In genomic region chr14:12822491-12823219, GRCm38 (mm10) we compare ENCODE assay signal across 8 mouse cellular contexts. TPM values are rescaled to one million over a fixed set of nuclear protein-coding genes. Genes with fewer than 3 reads are reported as not detected.
DNase-seq lines count a peak whose midpoint lies in the region; ATAC-seq and TF ChIP-seq lines count a peak whose summit lies in the region.

Gene Cadps (minus strand): TSS chr14:12823079.

- ATAC-seq in embryonic facial prominence, embryonic 11.5 days (replicated peaks; ENCODE audit: insufficient number of reproducible peaks, low FRiP score, low TSS enrichment, low read depth) = peak; percentile 85
- peak; percentile 70 for ATAC-seq in hindbrain, postnatal 0 days
- ATAC-seq in liver, embryonic 14.5 days (ENCODE audit: insufficient read depth) = no peak
- ATAC-seq in stomach, embryonic 14.5 days (ENCODE audit: insufficient number of reproducible peaks, insufficient read depth, low FRiP score, low read depth) = 0 out of 2 replicates have a peak, but pooled peaks have one; percentile 24
- no peak for ATAC-seq in CD4-positive, CD25-positive, alpha-beta regulatory T cell, adult 4 months

- H3K27ac ChIP-seq in embryonic facial prominence, embryonic 11.5 days (replicated peaks; ENCODE audit: low read depth, low read length) = peak within 1 kb of the TSS; percentile 56
- H3K27ac ChIP-seq in hindbrain, postnatal 0 days = peak within 1 kb of the TSS; percentile 97
- no peak within 1 kb of the TSS for H3K27ac ChIP-seq in liver, embryonic 14.5 days
- peak within 1 kb of the TSS; percentile 44; the same call in 1 of the 2 replicates for H3K27ac ChIP-seq in stomach, embryonic 14.5 days (ENCODE audit: low read length)

- peak; percentile 3 for DNase-seq in gastrocnemius, postnatal 14 days
- no peak for DNase-seq in gastrocnemius, adult 8-10 months (ENCODE audit: low spot score in 2 of 2)
- peak; percentile 19 for DNase-seq in adrenal gland, adult 2 months
- DNase-seq in embryonic facial prominence, embryonic 11.5 days (ENCODE audit: low spot score) = peak; percentile 51
- peak; percentile 91 for DNase-seq in hindbrain, postnatal 0 days (ENCODE audit: low spot score)
- DNase-seq in liver, embryonic 14.5 days (ENCODE audit: low read depth in 3 of 3, low spot score in 3 of 3) = no peak

- H3K4me3 ChIP-seq in embryonic facial prominence, embryonic 11.5 days (ENCODE audit: low read depth, low read length) = peak within 1 kb of the TSS; percentile 55
- H3K4me3 ChIP-seq in hindbrain, postnatal 0 days (ENCODE audit: low read length) = peak within 1 kb of the TSS; percentile 86
- peak within 1 kb of the TSS in 1 of 2 experiments; percentile 4; a peak in 1 of 4 replicates for H3K4me3 ChIP-seq in liver, embryonic 14.5 days (ENCODE audit: insufficient read depth in 1 of 2, low read depth in 2 of 2, low read length in 2 of 2)
- H3K4me3 ChIP-seq in stomach, embryonic 14.5 days (ENCODE audit: low read depth, low read length) = peak within 1 kb of the TSS; percentile 49

- H3K4me2 ChIP-seq in embryonic facial prominence, embryonic 11.5 days (ENCODE audit: low read depth, low read length) = peak within 1 kb of the TSS; percentile 99
- H3K4me2 ChIP-seq in hindbrain, postnatal 0 days (ENCODE audit: low read depth, low read length) = peak within 1 kb of the TSS; percentile 70
- H3K4me2 ChIP-seq in liver, embryonic 14.5 days (ENCODE audit: low read depth) = peak within 1 kb of the TSS; percentile 36
- peak within 1 kb of the TSS; percentile 97 for H3K4me2 ChIP-seq in stomach, embryonic 14.5 days (replicated peaks; ENCODE audit: low read depth, low read length)

- WGBS in embryonic facial prominence, embryonic 11.5 days = under 1% methylated on average over 67 of the region's 71 CpGs
- WGBS in hindbrain, postnatal 0 days = 2% methylated on average over 59 of the region's 71 CpGs
- 1% methylated on average over 71 of the region's 71 CpGs for WGBS in liver, embryonic 14.5 days (ENCODE audit: insufficient replicate concordance)
- WGBS in stomach, embryonic 14.5 days = under 1% methylated on average over 66 of the region's 71 CpGs

- no peaks in the 10 kb centered on the region for H3K9me3 ChIP-seq in embryonic facial prominence, embryonic 11.5 days (replicated peaks; ENCODE audit: control insufficient read depth, low read length)
- no peaks in the 10 kb centered on the region for H3K9me3 ChIP-seq in hindbrain, postnatal 0 days (ENCODE audit: low read length)
- H3K9me3 ChIP-seq in liver, embryonic 14.5 days (ENCODE audit: control insufficient read depth, low read length) = no peaks in the 10 kb centered on the region
- no peaks in the 10 kb centered on the region for H3K9me3 ChIP-seq in stomach, embryonic 14.5 days (ENCODE audit: control insufficient read depth, low read depth, low read length)

- H3K9ac ChIP-seq in embryonic facial prominence, embryonic 11.5 days (replicated peaks; ENCODE audit: low read length) = peak within 1 kb of the TSS; percentile 66
- peak within 1 kb of the TSS; percentile 96 for H3K9ac ChIP-seq in hindbrain, postnatal 0 days (replicated peaks; ENCODE audit: low read length)
- no peak within 1 kb of the TSS for H3K9ac ChIP-seq in liver, embryonic 14.5 days (replicated peaks)
- H3K9ac ChIP-seq in stomach, embryonic 14.5 days (replicated peaks; ENCODE audit: low read depth, low read length) = peak within 1 kb of the TSS; percentile 40

- no peaks in the 10 kb centered on the region for H3K4me1 ChIP-seq in embryonic facial prominence, embryonic 11.5 days (ENCODE audit: control insufficient read depth, insufficient read depth, low read length)
- 0 out of 2 replicates have a peak, but pooled peaks cover 5% of the 10 kb centered on the region for H3K4me1 ChIP-seq in hindbrain, postnatal 0 days (ENCODE audit: insufficient read depth, low read length)
- H3K4me1 ChIP-seq in liver, embryonic 14.5 days (replicated peaks; ENCODE audit: control insufficient read depth in 2 of 2, insufficient read depth in 2 of 2, low read length in 1 of 2) = no peaks in the 10 kb centered on the region
- H3K4me1 ChIP-seq in stomach, embryonic 14.5 days (ENCODE audit: control insufficient read depth, insufficient read depth, low read length) = no peaks in the 10 kb centered on the region

- no peaks in the 10 kb centered on the region for H3K36me3 ChIP-seq in embryonic facial prominence, embryonic 11.5 days (replicated peaks; ENCODE audit: control insufficient read depth, insufficient read depth, low read depth, low read length)
- H3K36me3 ChIP-seq in hindbrain, postnatal 0 days (ENCODE audit: insufficient read depth, low read length) = no peaks in the 10 kb centered on the region
- H3K36me3 ChIP-seq in liver, embryonic 14.5 days (replicated peaks; ENCODE audit: control insufficient read depth, insufficient read depth, low read depth) = no peaks in the 10 kb centered on the region
- H3K36me3 ChIP-seq in stomach, embryonic 14.5 days (ENCODE audit: control insufficient read depth, insufficient read depth, low read length) = no peaks in the 10 kb centered on the region

- peaks cover 2% of the 10 kb centered on the region; the same call in 1 of the 2 replicates for H3K27me3 ChIP-seq in embryonic facial prominence, embryonic 11.5 days (ENCODE audit: control insufficient read depth, insufficient read depth, low read length)
- H3K27me3 ChIP-seq in hindbrain, postnatal 0 days (ENCODE audit: insufficient read depth, low read length) = no peaks in the 10 kb centered on the region
- H3K27me3 ChIP-seq in liver, embryonic 14.5 days (ENCODE audit: control insufficient read depth, insufficient read depth, low read length) = peaks cover 25% of the 10 kb centered on the region
- 0 out of 2 replicates have a peak, but pooled peaks cover 2% of the 10 kb centered on the region for H3K27me3 ChIP-seq in stomach, embryonic 14.5 days (ENCODE audit: control insufficient read depth, insufficient read depth, low read length)

- no peak for TF ChIP-seq EP300 in liver, embryonic 14.5 days (IDR thresholded peaks at IDR 0.05; ENCODE audit: low read depth)

- intact Hi-C loops in gastrocnemius, postnatal 14 days (cut with DNase I; ENCODE audit: low total_unique reads) = no loop called here

- TF ChIP-seq CTCF in hindbrain, postnatal 0 days (IDR thresholded peaks at IDR 0.05; ENCODE audit: low read depth) = no peak; the same call in 1 of the 2 replicates
- TF ChIP-seq CTCF in liver, embryonic 14.5 days (IDR thresholded peaks at IDR 0.05; ENCODE audit: low read depth) = no peak

RNA-seq across cellular contexts. Expression of gene Cadps, which starts in this region (rescaled TPM):
- total RNA-seq in gastrocnemius, postnatal 14 days (2021) = under 1 TPM; 0.06 to 0.16 TPM
- total RNA-seq in gastrocnemius, adult 8-10 months (2022) = under 1 TPM in 3 of 4 experiments, not detected in 1; 0.07 to 0.24 (median 0.22) TPM
- total RNA-seq in adrenal gland, adult 2 months (2021) = 10 to 100 TPM in 1 of 2 experiments, 1 to 10 TPM in 1; 8.8 to 10.9 TPM
- 1.3 and 2.1 TPM in 2 replicates for polyA plus RNA-seq in adrenal gland, adult 2 months (2012; rRNA removed)
- polyA plus RNA-seq in embryonic facial prominence, embryonic 11.5 days (2014; fragmentation: Nextera tagmentation; extraction: Ambion mirVana) = 4.8 and 5.3 TPM in 2 replicates
- total RNA-seq in hindbrain, postnatal 0 days (2014; rRNA removed) = 176 and 190 TPM in 2 replicates
- polyA plus RNA-seq in hindbrain, postnatal 0 days (2015; fragmentation: Nextera tagmentation; extraction: Ambion mirVana) = 31.1 and 33.4 TPM in 2 replicates
- polyA plus RNA-seq in liver, embryonic 14.5 days (2012; rRNA removed) = 0.01 and 0.04 TPM in 2 replicates
- polyA plus RNA-seq in liver, embryonic 14.5 days (2014; fragmentation: Nextera tagmentation; extraction: Ambion mirVana) = not detected in 2 replicates
- 4.1 and 4.8 TPM in 2 replicates for polyA plus RNA-seq in stomach, embryonic 14.5 days (2014; fragmentation: Nextera tagmentation; extraction: Ambion mirVana)
- polyA plus RNA-seq in CD4-positive, CD25-positive, alpha-beta regulatory T cell, adult 4 months (2017; shearing (Covaris generic)) = under 1 TPM in 1 of 2 experiments, not detected in 1; 0.38 TPM

Comparison
In these comparisons a context has a peak if more than half of its experiments do, and no peak if none do; other contexts are left out.
1. RNA of gene Cadps (total RNA-seq): 176 to 190 TPM in hindbrain, postnatal 0 days; 8.8 to 10.9 TPM in adrenal gland, adult 2 months, 0.07 to 0.24 TPM in gastrocnemius, adult 8-10 months and 0.06 to 0.16 TPM in gastrocnemius, postnatal 14 days; every median in the first group is over 10 times any median in the second.
2. Peak in DNase-seq in gastrocnemius, postnatal 14 days; RNA of the gene not detected or under 1 TPM.
3. DNase-seq: peak in adrenal gland, adult 2 months (single experiment), embryonic facial prominence, embryonic 11.5 days (single experiment) and hindbrain, postnatal 0 days (single experiment); none in gastrocnemius, adult 8-10 months (0 of 2) and liver, embryonic 14.5 days (0 of 3).
4. ATAC-seq: peak in embryonic facial prominence, embryonic 11.5 days (single experiment), hindbrain, postnatal 0 days (single experiment) and stomach, embryonic 14.5 days (single experiment); none in liver, embryonic 14.5 days (single experiment) and CD4-positive, CD25-positive, alpha-beta regulatory T cell, adult 4 months (single experiment).
5. H3K4me2 ChIP-seq: peak in every context shown above with its lines; median percentile 99 in embryonic facial prominence, embryonic 11.5 days; 97 in stomach, embryonic 14.5 days; 70 in hindbrain, postnatal 0 days; 36 in liver, embryonic 14.5 days.